Comparison of ENCODE assay signal across 24 mouse cellular contexts in genomic region chr3:141650658-141651057, GRCm38 (mm10).
DNase-seq lines count a peak whose midpoint lies in the region; ATAC-seq and TF ChIP-seq lines count a peak whose summit lies in the region.
"Had no signal": no experiment of that assay in that cellular context is flagged by ENCODE, and none has a peak within 500 bp of the region (broad histone marks: within the 10 kb centered on the region; RNA-seq: fewer than 3 reads in every experiment).

No protein-coding gene starts in this region.

- H3K9me3 ChIP-seq in hindbrain, embryonic 15.5 days, result no peaks in the 10 kb centered on the region
- no peaks in the 10 kb centered on the region for H3K9me3 ChIP-seq in hindbrain, embryonic 13.5 days
- no peaks in the 10 kb centered on the region for H3K9me3 ChIP-seq in forebrain, embryonic 14.5 days (replicated peaks; ENCODE audit: control insufficient read depth, low read length)
- H3K9me3 ChIP-seq in forebrain, postnatal 0 days (ENCODE audit: low read length), result no peaks in the 10 kb centered on the region
- no peaks in the 10 kb centered on the region for H3K9me3 ChIP-seq in heart, embryonic 10.5 days

- TF ChIP-seq CTCF in brain, embryonic 14.5 days (IDR thresholded peaks at IDR 0.05; ENCODE audit: borderline replicate concordance, extremely low read depth, insufficient read depth, insufficient read length), result no peak
- no peak for TF ChIP-seq CTCF in forebrain, postnatal 0 days (IDR thresholded peaks at IDR 0.05; ENCODE audit: low read depth)

- H3K4me1 ChIP-seq in hindbrain, embryonic 15.5 days (replicated peaks), result no peaks in the 10 kb centered on the region; the same call in 1 of the 2 replicates
- H3K4me1 ChIP-seq in hindbrain, embryonic 13.5 days (replicated peaks), result 0 out of 2 replicates have a peak, but pooled peaks cover 3% of the 10 kb centered on the region
- no peaks in the 10 kb centered on the region for H3K4me1 ChIP-seq in forebrain, embryonic 14.5 days (ENCODE audit: control insufficient read depth, insufficient read depth, low read length)
- H3K4me1 ChIP-seq in forebrain, postnatal 0 days (ENCODE audit: insufficient read depth), result no peaks in the 10 kb centered on the region
- no peaks in the 10 kb centered on the region for H3K4me1 ChIP-seq in heart, embryonic 10.5 days

- peak; percentile 69 for DNase-seq in brain, embryonic 14.5 days (ENCODE audit: low read depth)
- DNase-seq in forebrain, embryonic 14.5 days (ENCODE audit: low spot score), result peak; percentile 55
- DNase-seq in forebrain, postnatal 0 days, result peak; percentile 19
- no peak for DNase-seq in heart, embryonic 10.5 days (ENCODE audit: low spot score)
- DNase-seq: adrenal gland, adult 8-10 months; adrenal gland, postnatal 25 days; cerebellum, adult 11-12 months; cerebellum, adult 8-10 months; cerebellum, postnatal 10 days; cerebellum, postnatal 36 days; embryo, embryonic 11 days; gastrocnemius, postnatal 10 days; gastrocnemius, postnatal 36 days; heart, adult 2 months; kidney, adult 18-20 months; kidney, adult 9 months had no signal

- H3K4me3 ChIP-seq in hindbrain, embryonic 15.5 days, result no peak overlapping the region
- no peak overlapping the region for H3K4me3 ChIP-seq in hindbrain, embryonic 13.5 days
- no peak overlapping the region for H3K4me3 ChIP-seq in forebrain, embryonic 14.5 days (ENCODE audit: low read depth, low read length)
- H3K4me3 ChIP-seq in forebrain, postnatal 0 days (ENCODE audit: low read depth, low read length), result no peak overlapping the region
- H3K4me3 ChIP-seq in heart, embryonic 10.5 days, result no peak overlapping the region
- H3K4me3 ChIP-seq: heart, adult 2 months had no signal

- no peak overlapping the region for H3K4me2 ChIP-seq in hindbrain, embryonic 15.5 days
- H3K4me2 ChIP-seq in hindbrain, embryonic 13.5 days, result no peak overlapping the region
- no peak overlapping the region for H3K4me2 ChIP-seq in forebrain, embryonic 14.5 days (ENCODE audit: low read length)
- no peak overlapping the region for H3K4me2 ChIP-seq in forebrain, postnatal 0 days (ENCODE audit: low read depth)
- H3K4me2 ChIP-seq: heart, embryonic 11.5 days; hindbrain, embryonic 14.5 days had no signal

- no peak overlapping the region for H3K9ac ChIP-seq in hindbrain, embryonic 15.5 days
- no peak overlapping the region for H3K9ac ChIP-seq in hindbrain, embryonic 13.5 days
- H3K9ac ChIP-seq in forebrain, embryonic 14.5 days (ENCODE audit: low read length), result no peak overlapping the region
- H3K9ac ChIP-seq in forebrain, postnatal 0 days, result no peak overlapping the region
- H3K9ac ChIP-seq: hindbrain, embryonic 14.5 days had no signal

- 0 out of 2 replicates have a peak, but pooled peaks have one; percentile 23 for ATAC-seq in hindbrain, embryonic 15.5 days (ENCODE audit: low FRiP score, low read depth)
- ATAC-seq in hindbrain, embryonic 13.5 days (ENCODE audit: low FRiP score), result no peak
- peak; percentile 26; the same call in 1 of the 2 replicates for ATAC-seq in forebrain, embryonic 14.5 days
- peak; percentile 51; the same call in 1 of the 2 replicates for ATAC-seq in forebrain, postnatal 0 days
- ATAC-seq in megakaryocyte, adult 5-6 weeks (ENCODE audit: poor library complexity, severe bottlenecking), result no peak
- ATAC-seq: activated CD4-positive, CD25-positive, alpha-beta regulatory T cell, adult 4 months; CD4-positive, CD25-positive, alpha-beta regulatory T cell, adult 4 months; intestine, embryonic 16.5 days had no signal

- 83% methylated on average over 3 of the region's 3 CpGs for WGBS in hindbrain, embryonic 15.5 days
- WGBS in hindbrain, embryonic 13.5 days, result 90% methylated on average over 3 of the region's 3 CpGs
- 33% methylated on average over 3 of the region's 3 CpGs for WGBS in forebrain, embryonic 14.5 days
- 39% methylated on average over 3 of the region's 3 CpGs for WGBS in forebrain, postnatal 0 days
- 89% methylated on average over 3 of the region's 3 CpGs for WGBS in heart, embryonic 10.5 days

- no peak overlapping the region for H3K27ac ChIP-seq in hindbrain, embryonic 15.5 days (replicated peaks)
- H3K27ac ChIP-seq in hindbrain, embryonic 13.5 days, result no peak overlapping the region
- H3K27ac ChIP-seq in forebrain, embryonic 14.5 days (ENCODE audit: low read depth, low read length), result no peak overlapping the region
- H3K27ac ChIP-seq in forebrain, postnatal 0 days (ENCODE audit: low read depth, low read length), result no peak overlapping the region
- H3K27ac ChIP-seq in heart, embryonic 10.5 days, result no peak overlapping the region
- H3K27ac ChIP-seq: heart, adult 2 months; hindbrain, embryonic 14.5 days had no signal

- TF ChIP-seq POLR2A in brain, embryonic 14.5 days (IDR thresholded peaks at IDR 0.05; ENCODE audit: borderline replicate concordance, extremely low read depth, insufficient read depth, insufficient read length, poor library complexity, severe bottlenecking), result no peak

- no peaks in the 10 kb centered on the region for H3K36me3 ChIP-seq in hindbrain, embryonic 15.5 days
- no peaks in the 10 kb centered on the region for H3K36me3 ChIP-seq in hindbrain, embryonic 13.5 days
- no peaks in the 10 kb centered on the region for H3K36me3 ChIP-seq in forebrain, embryonic 14.5 days (ENCODE audit: control insufficient read depth, insufficient read depth, low read length)
- H3K36me3 ChIP-seq in forebrain, postnatal 0 days (ENCODE audit: insufficient read depth), result no peaks in the 10 kb centered on the region
- no peaks in the 10 kb centered on the region for H3K36me3 ChIP-seq in heart, embryonic 10.5 days

- H3K27me3 ChIP-seq in hindbrain, embryonic 15.5 days, result no peaks in the 10 kb centered on the region
- no peaks in the 10 kb centered on the region for H3K27me3 ChIP-seq in hindbrain, embryonic 13.5 days
- H3K27me3 ChIP-seq in forebrain, embryonic 14.5 days (replicated peaks; ENCODE audit: control insufficient read depth, insufficient read depth, low read length), result no peaks in the 10 kb centered on the region
- no peaks in the 10 kb centered on the region; the same call in none of the 2 replicates for H3K27me3 ChIP-seq in forebrain, postnatal 0 days (ENCODE audit: insufficient read depth, low read length)
- no peaks in the 10 kb centered on the region for H3K27me3 ChIP-seq in heart, embryonic 10.5 days (ENCODE audit: insufficient read depth, poor library complexity, severe bottlenecking)

Comparison
In these comparisons a context has a peak if more than half of its experiments do, and no peak if none do; other contexts are left out.
1. ATAC-seq: peak in hindbrain, embryonic 15.5 days (single experiment), forebrain, embryonic 14.5 days (single experiment) and forebrain, postnatal 0 days (single experiment); none in hindbrain, embryonic 13.5 days (single experiment) and megakaryocyte, adult 5-6 weeks (single experiment).